Mouse (Mus musculus) stomach, embryonic 15.5 days (tissue): ENCODE measurements around the gene Ddx52. TPM values are rescaled to one million over a fixed set of nuclear protein-coding genes. Genes with fewer than 3 reads are reported as not detected.

Experiments
- ATAC-seq: fragments of 200-750 bp; cut with Nextera tagmentation; 2 replicates; pipeline ENCODE4 v1.8.0; 2017; ENCODE audit warnings: low read depth, moderate number of reproducible peaks, moderate TSS enrichment; ENCODE audit not compliant: insufficient read depth, low FRiP score
- H3K27ac ChIP-seq: fragments of 300-500 bp; sonication (generic); 2 replicates; pipeline ENCODE4 v1.5.1; 2015; ENCODE audit warnings: mild to moderate bottlenecking, inconsistent platforms
- H3K27me3 ChIP-seq: fragments of 300-500 bp; sonication (generic); replicated peaks from 2 replicates; pipeline ENCODE4 v1.6.1; 2015; ENCODE audit warnings: inconsistent platforms
- H3K36me3 ChIP-seq: fragments of 300-500 bp; sonication (generic); 2 replicates; pipeline ENCODE4 v1.6.1; 2015; ENCODE audit warnings: inconsistent platforms
- H3K4me1 ChIP-seq: fragments of 300-500 bp; sonication (generic); 2 replicates; pipeline ENCODE4 v1.6.1; 2015; ENCODE audit warnings: inconsistent platforms
- H3K4me2 ChIP-seq: fragments of 300-500 bp; sonication (generic); 2 replicates; pipeline ENCODE4 v1.6.1; 2015; ENCODE audit warnings: mild to moderate bottlenecking, inconsistent platforms
- H3K4me3 ChIP-seq: fragments of 300-500 bp; sonication (generic); replicated peaks from 2 replicates; pipeline ENCODE4 v1.5.1; 2015; ENCODE audit warnings: inconsistent platforms
- H3K9ac ChIP-seq: fragments of 300-500 bp; sonication (generic); 2 replicates; pipeline ENCODE4 v1.6.1; 2015; ENCODE audit warnings: inconsistent platforms
- H3K9me3 ChIP-seq: fragments of 300-500 bp; sonication (generic); 2 replicates; pipeline ENCODE4 v1.6.1; 2016; ENCODE audit warnings: inconsistent platforms
- WGBS: fragments of 180-500 bp; shearing (Covaris S2); methylation state at CpG from one replicate; pipeline ENCODE4 v1.1.7; 2015; 5-methylcytosine and 5-hydroxymethylcytosine counted together
- polyA plus RNA-seq: library from polyadenylated mRNA; unstranded; fragments of >200 nt; fragmentation: Nextera tagmentation; extraction: Ambion mirVana; gene quantifications from 2 replicates; pipeline ENCODE4 v1.2.1, GENCODE M21; 2015

Gene Ddx52
- 30.4 and 31.0 TPM in 2 replicates for polyA plus RNA-seq

- H3K27me3 ChIP-seq = no peaks in the 10 kb centered on the region
- H3K9ac ChIP-seq = peak within 1 kb of the TSS; percentile 58
- H3K27ac ChIP-seq = peak within 1 kb of the TSS; percentile 67
- peak within 1 kb of the TSS; percentile 66 for H3K4me2 ChIP-seq
- peak; percentile 95 for ATAC-seq
- WGBS = 1% methylated on average over 49 of the region's 49 CpGs
- peaks cover 6% of the 10 kb centered on the region; the same call in 1 of the 2 replicates for H3K4me1 ChIP-seq
- peaks cover 24% of the 10 kb centered on the region for H3K36me3 ChIP-seq
- H3K9me3 ChIP-seq = no peaks in the 10 kb centered on the region
- peak within 1 kb of the TSS; percentile 62 for H3K4me3 ChIP-seq
Measured at GRCm38 (mm10) chr11:83941950-83942840, at the start of gene Ddx52. Ddx52 (plus strand) TSS chr11:83942062.

DNA sequence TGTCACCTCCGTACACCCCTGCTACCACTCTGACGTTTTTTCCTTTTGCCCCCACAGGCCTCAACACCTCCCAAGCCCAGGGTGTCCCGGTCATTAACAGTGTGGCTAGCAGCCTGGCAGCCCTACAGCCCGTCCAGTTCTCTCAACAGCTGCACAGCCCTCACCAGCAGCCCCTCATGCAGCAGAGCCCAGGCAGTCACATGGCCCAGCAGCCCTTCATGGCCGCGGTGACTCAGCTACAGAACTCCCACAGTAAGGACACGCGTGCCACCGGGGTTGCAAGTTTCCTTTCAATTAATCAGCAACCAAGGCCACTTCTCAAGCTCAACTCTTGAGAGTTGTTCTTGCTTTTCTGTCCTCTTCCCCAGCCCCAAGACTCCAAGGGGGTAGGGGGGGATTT lies 48.5 kb upstream of the Ddx52 start:
- Histone ChIP-seq H3K4me3 (no peak overlapping the region), H3K4me2 (no peak overlapping the region), H3K27me3 (no peaks in the 10 kb centered on the region), H3K9ac (no peak overlapping the region), H3K4me1 (peaks cover 5% of the 10 kb centered on the region; the same call in 1 of the 2 replicates), H3K36me3 (no peaks in the 10 kb centered on the region), H3K9me3 (no peaks in the 10 kb centered on the region), H3K27ac (no peak overlapping the region)
- WGBS = 73% methylated on average over 9 of the region's 9 CpGs
- ATAC-seq = no peak

DNA sequence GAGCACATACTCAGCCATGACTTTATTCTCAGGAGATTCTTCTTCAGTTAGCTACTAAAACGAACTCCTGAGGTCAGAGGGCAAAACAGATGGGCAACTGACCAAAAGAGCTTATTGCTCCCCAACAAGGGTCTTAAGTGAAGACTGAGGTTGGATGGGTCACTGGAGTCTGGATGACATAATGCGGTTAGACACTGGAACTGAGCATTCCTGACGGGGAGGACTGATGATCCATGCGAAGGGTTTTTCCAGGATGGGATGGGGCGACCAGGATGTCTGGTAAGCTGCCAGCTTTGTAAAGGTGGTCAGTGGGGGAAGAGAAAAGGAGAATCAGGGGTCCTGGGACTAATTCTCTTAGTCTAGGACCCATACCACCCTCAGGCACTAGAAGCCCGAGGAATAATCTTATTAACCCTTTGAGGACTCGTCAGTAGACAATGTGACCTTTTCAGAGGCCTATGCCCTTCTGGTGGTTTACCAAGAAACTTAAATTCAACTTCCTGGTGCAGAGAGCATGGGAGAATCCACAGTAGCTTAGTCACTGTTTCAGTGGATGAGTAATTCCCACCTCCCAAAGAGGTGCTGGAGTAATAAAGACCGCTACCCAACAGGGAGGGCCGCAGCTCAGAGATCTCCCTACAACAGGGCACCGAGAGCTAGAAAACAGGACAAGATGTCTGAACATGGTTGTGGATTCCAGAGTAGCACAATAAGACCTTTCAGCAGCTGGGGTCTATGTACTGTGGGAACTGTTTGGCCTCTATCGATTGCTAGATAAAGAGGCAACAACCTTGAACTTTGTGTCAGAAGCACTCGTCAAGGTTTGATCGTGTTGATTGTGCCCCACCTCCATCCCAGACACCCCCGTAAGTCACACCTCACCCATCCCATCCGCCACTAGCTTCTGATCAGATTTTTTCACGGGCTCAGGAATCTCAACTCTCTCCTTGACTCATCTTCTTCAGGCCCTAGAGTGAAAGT lies 45.1 kb upstream of the Ddx52 start:
- no peak overlapping the region for H3K4me2 ChIP-seq
- no peaks in the 10 kb centered on the region for H3K36me3 ChIP-seq

GRCm38 (mm10) chr11:83897569-83897968 lies 44.3 kb upstream of the Ddx52 start:
- WGBS = 56% methylated on average over 7 of the region's 7 CpGs
- Histone ChIP-seq H3K4me2 (no peak overlapping the region), H3K9me3 (no peaks in the 10 kb centered on the region), H3K36me3 (no peaks in the 10 kb centered on the region), H3K4me3 (no peak overlapping the region), H3K9ac (no peak overlapping the region), H3K27ac (no peak overlapping the region), H3K4me1 (peaks cover 5% of the 10 kb centered on the region; the same call in 1 of the 2 replicates), H3K27me3 (no peaks in the 10 kb centered on the region)
- no peak for ATAC-seq

More for the DNA sequence above, 45.1 kb upstream of the Ddx52 start:
- Histone ChIP-seq H3K9ac (no peak overlapping the region), H3K4me3 (no peak overlapping the region), H3K27ac (no peak overlapping the region), H3K4me1 (peaks cover 5% of the 10 kb centered on the region; the same call in 1 of the 2 replicates), H3K27me3 (no peaks in the 10 kb centered on the region), H3K9me3 (no peaks in the 10 kb centered on the region)
- peak; percentile 18; the same call in 1 of the 2 replicates for ATAC-seq
- WGBS = 64% methylated on average over 16 of the region's 16 CpGs

DNA sequence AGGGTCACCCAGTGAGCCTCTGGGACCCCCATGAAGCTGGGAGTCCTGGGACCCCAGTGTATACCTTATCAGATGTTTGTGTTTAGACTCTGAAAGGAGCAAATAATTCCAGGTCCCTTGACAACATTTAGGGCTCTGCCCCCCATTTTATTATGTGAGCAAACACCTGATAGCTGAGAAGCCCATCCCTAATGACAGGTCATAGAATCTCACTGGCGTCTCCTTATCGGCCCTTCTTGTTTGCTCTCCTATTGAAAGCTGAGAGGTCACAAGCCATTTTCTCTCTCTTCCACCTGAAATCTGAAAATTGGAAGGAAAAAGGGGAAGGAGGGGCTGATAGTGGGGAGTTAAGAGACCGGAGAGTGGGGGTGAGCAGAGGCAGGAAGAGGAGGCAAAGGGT lies 39.0 kb upstream of the Ddx52 start:
- H3K4me2 ChIP-seq = no peak overlapping the region
- H3K27me3 ChIP-seq = no peaks in the 10 kb centered on the region
- no peaks in the 10 kb centered on the region for H3K9me3 ChIP-seq
- H3K4me3 ChIP-seq = no peak overlapping the region
- 63% methylated on average over 3 of the region's 3 CpGs for WGBS
- no peak overlapping the region for H3K9ac ChIP-seq
- H3K36me3 ChIP-seq = no peaks in the 10 kb centered on the region
- ATAC-seq = no peak
- H3K27ac ChIP-seq = no peak overlapping the region
- no peaks in the 10 kb centered on the region for H3K4me1 ChIP-seq

- Histone ChIP-seq H3K27me3 (no peaks in the 10 kb centered on the region), H3K4me3 (no peak overlapping the region), H3K36me3 (no peaks in the 10 kb centered on the region), H3K4me1 (no peaks in the 10 kb centered on the region), H3K9ac (no peak overlapping the region), H3K27ac (no peak overlapping the region), H3K9me3 (no peaks in the 10 kb centered on the region), H3K4me2 (no peak overlapping the region)
- ATAC-seq = no peak
- 54% methylated on average over 5 of the region's 5 CpGs for WGBS
Measured at GRCm38 (mm10) chr11:83905756-83906155, 36.1 kb upstream of the Ddx52 start.

DNA sequence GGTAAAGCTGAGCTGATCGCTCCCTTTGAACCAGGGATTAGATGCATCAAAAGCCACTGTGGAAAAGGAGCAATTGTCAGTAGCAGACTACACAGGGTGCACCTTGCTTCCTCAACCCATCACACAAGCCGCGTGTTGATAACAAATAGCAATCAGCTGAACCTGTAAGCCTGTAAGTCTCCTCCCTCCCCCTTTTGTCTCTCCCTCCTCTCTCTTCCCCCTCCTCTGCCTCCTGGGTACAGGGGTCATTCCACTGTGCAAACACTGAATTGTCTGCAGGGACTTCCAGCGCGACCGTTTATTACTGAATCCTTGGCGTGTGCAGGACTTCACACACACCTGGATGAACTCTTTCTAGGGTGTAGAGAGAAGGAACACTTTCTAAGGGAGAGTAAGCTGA lies 33.5 kb upstream of the Ddx52 start:
- Histone ChIP-seq H3K9ac (no peak overlapping the region), H3K9me3 (no peaks in the 10 kb centered on the region), H3K27ac (no peak overlapping the region), H3K4me3 (no peak overlapping the region), H3K27me3 (no peaks in the 10 kb centered on the region), H3K36me3 (no peaks in the 10 kb centered on the region), H3K4me2 (no peak overlapping the region), H3K4me1 (no peaks in the 10 kb centered on the region)
- 24% methylated on average over 7 of the region's 7 CpGs for WGBS
- ATAC-seq = peak; percentile 47; the same call in 1 of the 2 replicates

DNA sequence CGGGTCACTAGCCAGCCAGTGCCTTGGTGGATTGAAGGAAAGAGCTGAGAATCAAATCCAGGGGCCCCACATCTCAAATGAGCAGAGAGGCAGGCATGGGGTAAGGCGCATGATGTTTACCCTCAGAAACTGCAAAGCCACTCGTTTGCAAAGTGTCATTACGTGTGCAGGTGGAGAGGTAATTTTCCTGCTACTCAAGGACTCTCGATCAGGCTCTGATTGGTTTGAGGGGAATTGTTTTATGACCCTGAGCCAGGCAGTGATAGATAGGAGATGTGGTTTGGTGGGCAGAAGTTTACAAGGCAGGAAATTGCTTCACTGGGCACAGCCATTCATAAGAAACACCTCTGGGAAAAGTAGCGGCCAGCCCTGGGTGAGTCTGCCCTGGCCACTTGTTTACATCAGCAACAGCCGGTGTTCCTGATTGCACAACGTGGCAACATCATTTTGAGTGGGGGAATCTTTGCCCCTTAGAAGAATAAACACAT lies 28.0 kb upstream of the Ddx52 start:
- WGBS = 27% methylated on average over 8 of the region's 8 CpGs
- H3K36me3 ChIP-seq = no peaks in the 10 kb centered on the region
- H3K27ac ChIP-seq = no peak overlapping the region
- no peak overlapping the region for H3K4me2 ChIP-seq
- no peaks in the 10 kb centered on the region for H3K27me3 ChIP-seq
- no peaks in the 10 kb centered on the region for H3K9me3 ChIP-seq
- H3K4me3 ChIP-seq = no peak overlapping the region
- H3K4me1 ChIP-seq = no peaks in the 10 kb centered on the region
- H3K9ac ChIP-seq = no peak overlapping the region
- no peak for ATAC-seq

GRCm38 (mm10) chr11:83914501-83914900 lies 27.4 kb upstream of the Ddx52 start:
- Histone ChIP-seq H3K9ac (no peak overlapping the region), H3K27ac (no peak overlapping the region), H3K4me2 (no peak overlapping the region), H3K9me3 (no peaks in the 10 kb centered on the region), H3K4me1 (no peaks in the 10 kb centered on the region), H3K27me3 (no peaks in the 10 kb centered on the region), H3K36me3 (no peaks in the 10 kb centered on the region), H3K4me3 (no peak overlapping the region)
- WGBS = 65% methylated on average over 4 of the region's 4 CpGs
- ATAC-seq = no peak

GRCm38 (mm10) chr11:83922600-83922999 lies 19.3 kb upstream of the Ddx52 start:
- Histone ChIP-seq H3K4me1 (no peaks in the 10 kb centered on the region), H3K9ac (no peak overlapping the region), H3K4me3 (no peak overlapping the region), H3K4me2 (no peak overlapping the region), H3K27me3 (no peaks in the 10 kb centered on the region), H3K27ac (no peak overlapping the region), H3K9me3 (no peaks in the 10 kb centered on the region), H3K36me3 (no peaks in the 10 kb centered on the region)
- ATAC-seq = no peak
- WGBS = 19% methylated on average over 2 of the region's 2 CpGs

DNA sequence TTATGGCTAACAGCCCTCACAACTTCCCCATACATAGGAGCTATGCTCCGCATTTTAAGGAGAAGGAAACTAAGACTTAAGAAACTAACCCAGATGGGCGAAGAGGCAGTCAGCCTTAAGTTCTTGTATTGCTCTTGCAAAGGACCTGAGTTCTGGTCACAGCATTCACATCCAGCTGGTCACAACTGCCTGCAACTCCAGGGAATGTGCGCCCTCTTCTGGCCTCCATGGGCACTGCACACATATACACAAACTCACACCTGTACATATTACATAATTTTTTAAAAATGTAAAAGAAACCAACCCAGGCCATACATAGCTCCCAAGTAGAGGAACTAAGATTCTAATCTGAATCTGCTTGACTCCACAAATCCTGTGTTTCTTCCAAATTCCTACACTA lies 14.8 kb upstream of the Ddx52 start:
- H3K9me3 ChIP-seq = no peaks in the 10 kb centered on the region
- no peaks in the 10 kb centered on the region for H3K27me3 ChIP-seq
- H3K4me2 ChIP-seq = no peak overlapping the region
- ATAC-seq = no peak
- no peak overlapping the region for H3K27ac ChIP-seq
- no peak overlapping the region for H3K9ac ChIP-seq
- no peak overlapping the region for H3K4me3 ChIP-seq
- H3K36me3 ChIP-seq = no peaks in the 10 kb centered on the region
- WGBS = 62% methylated on average over 3 of the region's 3 CpGs
- H3K4me1 ChIP-seq = no peaks in the 10 kb centered on the region
